Mouse (Mus musculus): ENCODE measurements at regions not wholly inside any gene's neighbourhood (a gene's known extent, or its start where the extent isn't known, plus 50 kb on each side); places are given as distances from the start of the nearest gene placed in this dataset.

DNA sequence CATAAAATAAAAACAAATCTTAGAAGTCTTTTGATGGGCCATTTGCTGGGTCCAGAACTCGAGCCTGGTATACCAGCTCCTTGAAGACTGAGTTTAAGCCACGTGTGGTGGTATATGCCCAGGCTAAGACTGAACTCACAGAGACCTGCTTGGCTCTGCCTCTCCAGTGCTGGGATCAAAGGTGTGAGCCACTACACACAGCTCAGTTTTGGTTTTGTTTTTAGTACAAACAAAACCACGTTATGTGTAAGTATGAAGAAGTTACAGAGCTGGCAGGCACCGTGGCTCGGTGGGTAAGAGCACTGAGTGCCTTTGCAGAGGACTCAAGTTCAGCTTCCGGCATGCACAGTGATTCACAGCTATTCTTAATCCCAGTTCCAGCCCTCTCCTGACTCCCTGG lies 75.6 kb downstream of the Wdr5 start:
- DNase-seq (ENCODE audit: extremely low read depth, low read depth, low spot score): no peak

DNA sequence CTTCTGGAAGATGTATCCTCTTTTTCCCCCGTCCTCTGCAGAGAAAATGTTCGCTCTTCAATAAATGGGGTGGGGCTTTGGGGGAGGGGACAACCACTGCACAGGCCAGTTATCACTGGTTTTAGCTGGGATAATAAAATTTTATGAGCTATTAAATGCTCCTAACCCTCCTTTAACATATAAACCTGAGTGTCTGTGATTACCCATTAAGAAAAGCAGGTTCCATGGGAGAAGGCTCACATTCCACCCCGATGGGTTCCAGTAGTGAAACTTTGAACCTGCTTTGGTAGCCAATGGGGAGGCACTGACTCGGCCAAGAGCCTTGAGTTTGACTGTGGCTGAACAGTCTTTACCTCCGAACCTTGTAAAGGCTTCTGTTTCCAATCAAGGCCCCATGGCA lies 76.7 kb downstream of the Wdr5 start:
- no peak for DNase-seq (ENCODE audit: extremely low read depth, low read depth, low spot score)

DNA sequence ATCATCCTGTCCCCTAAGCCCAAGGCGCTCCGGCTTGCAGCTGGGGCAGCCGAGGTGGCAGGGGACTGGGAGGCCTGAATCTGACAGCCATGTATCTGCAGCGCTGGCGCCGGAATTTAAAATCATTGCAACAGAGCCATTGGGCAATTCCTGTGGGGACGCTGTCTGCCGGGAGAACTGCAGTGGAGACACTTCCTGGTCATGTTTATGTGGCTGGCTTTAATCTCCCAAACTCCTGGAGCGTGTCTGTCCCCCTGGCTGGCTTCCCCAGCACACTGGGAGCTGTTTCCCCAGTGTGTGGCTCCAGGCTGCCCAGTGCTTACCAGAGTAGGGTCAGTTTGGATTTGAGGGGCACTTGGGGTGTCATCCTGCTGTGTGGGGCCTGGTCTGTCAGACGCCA lies 78.4 kb downstream of the Wdr5 start:
- peak; percentile 85 for DNase-seq (ENCODE audit: extremely low read depth, low read depth, low spot score)

DNA sequence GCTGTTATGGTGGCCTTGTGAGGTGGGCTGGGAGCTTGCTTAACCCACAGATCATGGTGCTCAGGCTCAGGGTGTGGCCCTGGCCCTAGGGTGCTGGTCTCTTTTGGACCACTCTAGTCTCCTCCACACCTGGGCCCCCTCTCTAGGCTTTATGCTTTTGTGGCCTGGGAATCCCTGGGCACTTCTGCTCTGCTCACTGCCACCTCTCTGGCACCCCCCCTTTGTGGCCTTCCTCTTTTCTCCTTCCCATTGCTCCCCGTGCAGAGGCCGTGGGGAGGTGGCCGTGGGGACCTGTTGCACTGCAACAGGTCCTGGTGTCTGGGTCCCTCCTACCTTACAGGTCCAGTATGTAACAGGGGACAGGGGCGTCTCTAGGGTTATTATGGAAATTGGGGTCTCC lies 80.3 kb downstream of the Wdr5 start:
- no peak for DNase-seq (ENCODE audit: extremely low read depth, low read depth, low spot score)

DNA sequence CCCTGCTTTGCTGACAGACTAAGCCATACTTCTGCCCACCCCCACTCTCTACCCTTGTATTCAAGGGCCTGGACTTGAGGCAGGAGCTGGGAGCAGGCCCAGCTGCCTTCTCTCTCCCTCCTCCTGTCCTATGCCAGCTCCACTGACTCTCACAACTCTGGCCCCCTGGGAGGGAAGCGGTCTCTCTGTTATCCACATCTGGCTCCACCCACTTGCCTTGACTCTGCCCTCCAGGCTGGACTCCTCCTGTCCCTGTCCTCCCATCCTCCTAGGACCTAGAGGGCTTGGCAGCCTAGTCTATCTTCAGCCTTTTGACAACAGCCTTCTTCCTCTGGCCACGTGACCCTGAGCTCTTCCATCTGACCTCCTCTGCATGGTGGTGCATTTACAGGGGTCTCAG lies 80.0 kb upstream of the Rxra start:
- no peak for DNase-seq (ENCODE audit: extremely low read depth, low read depth, low spot score)

DNA sequence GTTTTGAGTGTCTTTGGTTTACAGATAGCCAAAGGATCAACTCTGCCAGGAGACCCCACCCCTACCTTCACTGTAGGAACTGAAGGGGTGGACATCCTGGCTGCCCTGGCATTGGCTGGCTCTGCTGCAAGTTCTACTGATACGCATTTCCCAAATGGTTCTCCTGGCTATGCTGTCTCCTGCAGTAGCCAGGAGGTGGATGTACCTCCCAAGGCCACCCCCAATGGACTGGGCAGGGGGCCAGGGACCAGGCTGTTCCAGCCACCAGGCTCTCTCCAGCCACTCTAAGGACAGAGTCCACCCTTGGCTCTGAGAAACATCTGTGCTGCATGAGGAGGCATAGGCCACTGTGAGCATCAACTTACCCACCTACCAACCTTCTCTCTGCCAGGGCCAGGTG lies 79.3 kb upstream of the Rxra start:
- DNase-seq (ENCODE audit: extremely low read depth, low read depth, low spot score): no peak

DNA sequence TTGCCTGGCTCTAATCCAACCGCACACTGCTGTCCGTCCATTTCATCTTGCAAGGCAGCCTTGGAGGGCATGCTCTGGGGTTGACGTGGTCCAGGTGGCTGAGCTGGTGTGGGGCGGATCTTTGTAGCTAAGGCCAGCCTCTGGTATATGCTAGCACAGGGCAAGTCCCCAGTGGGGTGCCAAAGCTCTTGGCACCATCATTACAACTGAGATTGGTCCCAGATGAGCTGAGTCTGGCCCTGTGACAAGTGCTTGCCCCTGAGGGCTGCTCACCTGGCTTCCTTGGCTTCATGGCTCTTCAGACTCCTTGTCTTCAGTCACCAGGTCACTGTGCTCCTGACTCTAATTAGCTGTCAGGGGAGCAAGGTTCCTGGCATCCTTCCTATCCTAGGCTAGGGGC lies 78.3 kb upstream of the Rxra start:
- DNase-seq (ENCODE audit: extremely low read depth, low read depth, low spot score): peak; percentile 81

DNA sequence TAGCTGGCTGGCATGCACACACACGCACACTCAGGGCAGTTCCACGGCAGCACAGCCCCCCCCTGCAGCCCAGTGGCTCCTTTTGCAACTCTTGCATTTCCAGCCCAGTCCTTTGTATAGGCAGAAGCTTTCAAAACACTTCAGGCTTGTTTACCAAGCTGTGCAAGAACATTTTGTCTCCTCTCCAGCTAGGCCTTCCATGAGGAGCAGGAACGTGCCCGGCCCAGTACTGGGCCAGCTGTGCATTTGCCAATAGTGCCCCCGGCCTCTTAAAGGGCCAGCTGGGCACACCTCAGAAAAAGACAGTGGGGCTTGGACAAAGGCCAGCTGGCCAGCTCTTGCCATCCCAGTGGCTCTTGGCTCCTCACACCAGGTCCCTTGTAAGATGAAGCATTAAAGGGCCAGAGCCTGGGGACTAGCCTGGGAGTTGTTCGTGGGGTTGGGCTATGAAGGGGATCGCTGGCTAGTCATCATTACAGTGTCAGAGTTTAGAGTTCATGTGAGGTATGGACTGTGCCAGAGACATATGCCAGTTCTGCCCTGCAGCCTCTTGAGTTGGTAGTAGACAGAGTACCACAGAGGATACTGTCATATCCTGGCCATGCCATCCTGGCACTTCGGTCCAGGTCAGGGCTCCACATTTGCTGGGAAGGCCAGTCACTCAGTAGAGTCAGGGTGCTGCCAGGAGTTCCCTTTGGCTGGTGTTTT lies 77.0 kb upstream of the Rxra start:
- DNase-seq (ENCODE audit: extremely low read depth, low read depth, low spot score): peak; percentile 85

DNA sequence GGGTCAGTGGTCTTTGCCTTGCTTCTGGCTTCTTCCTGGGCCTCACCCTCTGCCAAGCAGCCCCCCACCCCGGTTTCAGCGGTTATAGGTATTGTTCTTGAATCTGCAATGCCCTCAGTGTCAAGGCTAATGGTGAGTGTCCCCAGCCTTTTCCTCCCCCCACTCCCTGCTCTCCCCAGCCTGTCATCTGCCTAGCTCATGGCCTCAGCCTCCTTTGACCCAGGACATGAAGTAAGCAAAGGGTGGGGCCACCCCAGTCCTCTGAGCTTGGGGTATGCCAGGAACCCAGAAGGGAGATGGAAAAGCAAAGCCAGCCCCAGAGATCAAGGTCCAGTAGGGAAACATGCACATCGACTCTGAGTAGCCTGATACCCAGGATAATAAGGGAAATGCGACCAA lies 76.5 kb upstream of the Rxra start:
- DNase-seq (ENCODE audit: extremely low read depth, low read depth, low spot score): no peak

DNA sequence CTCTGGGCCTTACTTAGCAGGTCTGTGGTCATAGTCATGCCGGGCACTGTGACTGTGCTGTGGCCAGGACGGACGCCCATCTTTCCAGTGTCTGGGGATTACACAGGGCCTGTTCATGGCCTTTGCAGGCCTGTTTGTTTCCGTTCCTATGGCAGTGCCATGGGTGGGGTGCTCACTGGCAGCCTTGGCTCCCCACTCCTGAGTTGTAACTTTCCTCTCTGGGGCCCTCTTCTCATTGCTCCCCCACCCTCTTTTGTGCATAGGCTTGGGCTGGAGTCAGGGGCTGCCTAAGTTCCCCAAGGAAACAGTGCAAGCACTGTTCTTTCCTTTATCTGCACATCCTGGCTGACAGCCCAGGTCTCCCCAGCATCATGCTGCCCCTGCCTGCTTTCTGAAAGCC lies 72.9 kb upstream of the Rxra start:
- no peak for DNase-seq (ENCODE audit: extremely low read depth, low read depth, low spot score)

DNA sequence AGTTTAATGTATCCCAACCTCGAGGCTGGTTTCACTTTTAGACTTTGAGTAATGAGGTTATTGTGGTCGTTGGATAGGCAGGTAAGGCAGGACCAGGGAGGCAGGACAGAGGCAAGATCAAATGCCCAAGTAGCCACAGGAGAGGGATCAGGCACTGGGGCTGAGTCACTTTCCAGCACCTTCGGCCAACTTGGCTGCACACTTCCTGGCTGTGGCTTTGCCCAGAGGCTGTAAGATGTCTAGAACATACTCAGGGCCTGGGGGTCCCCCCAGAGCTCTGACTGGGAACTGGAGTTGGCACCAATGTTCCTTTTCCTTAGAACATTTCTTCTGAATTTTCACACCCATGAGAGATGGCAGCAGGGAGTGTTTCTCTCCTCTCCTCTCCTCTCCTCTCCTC lies 71.7 kb upstream of the Rxra start:
- no peak for DNase-seq (ENCODE audit: extremely low read depth, low read depth, low spot score)

DNA sequence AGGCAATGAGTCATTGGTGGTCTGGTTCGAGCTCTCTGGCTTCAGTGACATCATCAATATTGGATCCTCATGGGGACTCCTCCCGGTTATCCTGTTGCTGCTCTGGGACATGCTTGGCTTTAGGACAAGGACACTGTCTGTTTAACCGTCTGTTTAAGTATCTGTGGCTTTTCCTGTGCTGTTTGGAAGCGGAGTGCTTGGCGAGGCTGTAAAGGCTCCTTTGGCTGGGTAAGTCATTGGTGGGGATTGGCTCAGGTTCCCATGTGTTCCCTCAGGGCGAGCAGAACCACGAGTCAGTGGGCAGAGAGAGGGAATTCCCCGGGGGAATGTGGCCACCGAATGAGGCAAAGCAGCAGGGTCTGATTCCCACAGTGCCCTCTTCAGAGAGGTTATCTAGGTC lies 69.4 kb upstream of the Rxra start:
- no peak for DNase-seq (ENCODE audit: extremely low read depth, low read depth, low spot score)

DNA sequence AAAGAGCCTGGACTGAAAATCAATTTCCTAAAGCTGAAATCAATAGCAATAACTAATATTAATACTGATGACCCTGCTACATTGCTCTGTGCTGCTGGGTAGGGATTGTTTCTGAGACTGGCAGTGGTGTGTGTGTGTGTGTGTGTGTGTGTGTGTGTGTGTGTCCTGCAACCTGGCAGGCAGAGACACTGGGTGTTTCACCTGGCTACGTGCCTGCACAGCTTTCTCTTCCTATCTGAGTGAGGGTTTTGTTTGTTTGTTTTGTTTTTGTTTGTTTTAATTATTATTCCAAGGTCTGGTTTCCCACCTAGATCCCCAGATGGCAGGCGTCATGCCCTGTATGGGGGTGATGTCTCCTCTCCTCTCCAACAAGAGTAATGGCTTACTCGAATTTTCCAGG lies 54.5 kb upstream of the Rxra start:
- DNase-seq (ENCODE audit: extremely low read depth, low read depth, low spot score): no peak

DNA sequence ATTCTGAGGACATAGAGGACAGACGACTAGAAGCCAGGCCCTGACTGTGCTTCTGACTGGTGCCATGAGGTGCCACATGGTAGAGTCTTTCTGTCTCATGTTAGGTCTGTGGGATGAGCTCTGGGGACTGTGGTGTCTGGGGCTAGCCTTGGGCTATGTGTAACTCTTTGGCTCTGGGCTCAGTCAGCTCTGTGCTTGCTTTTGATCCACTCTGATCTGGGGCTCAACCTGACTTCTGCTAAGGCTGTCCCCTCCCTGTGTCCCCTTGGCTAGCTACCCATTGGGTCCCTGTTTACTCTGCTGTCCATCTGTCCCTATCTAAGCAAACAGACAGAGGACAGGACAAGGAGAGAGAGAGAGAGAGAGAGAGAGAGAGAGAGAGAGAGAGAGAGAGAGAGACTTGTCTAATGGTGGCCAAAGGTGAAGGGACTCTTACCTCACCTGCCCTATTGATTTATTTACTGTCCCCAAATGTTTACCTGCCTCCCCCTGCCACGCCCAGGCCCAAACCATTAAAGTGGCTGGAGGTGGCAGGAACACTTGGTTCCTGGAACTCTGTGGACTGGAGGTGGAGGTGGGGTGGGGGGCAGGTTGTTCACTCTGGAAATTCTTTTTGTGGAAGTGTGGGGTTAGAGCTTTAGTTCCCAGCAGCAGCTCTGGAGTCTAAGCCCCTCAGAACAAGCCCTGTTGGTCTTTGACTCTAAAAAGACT lies 51.4 kb upstream of the Rxra start:
- no peak for DNase-seq (ENCODE audit: extremely low read depth, low read depth, low spot score)

Measured in fat pad, adult 2 months (tissue).